Mouse (Mus musculus): ENCODE measurements around the gene Hip1r. TPM values are rescaled to one million over a fixed set of nuclear protein-coding genes. Genes with fewer than 3 reads are reported as not detected.

The Hip1r gene
- total RNA-seq, 2 experiments from 2014 or later = 48.8 to 51.3 TPM

DNA sequence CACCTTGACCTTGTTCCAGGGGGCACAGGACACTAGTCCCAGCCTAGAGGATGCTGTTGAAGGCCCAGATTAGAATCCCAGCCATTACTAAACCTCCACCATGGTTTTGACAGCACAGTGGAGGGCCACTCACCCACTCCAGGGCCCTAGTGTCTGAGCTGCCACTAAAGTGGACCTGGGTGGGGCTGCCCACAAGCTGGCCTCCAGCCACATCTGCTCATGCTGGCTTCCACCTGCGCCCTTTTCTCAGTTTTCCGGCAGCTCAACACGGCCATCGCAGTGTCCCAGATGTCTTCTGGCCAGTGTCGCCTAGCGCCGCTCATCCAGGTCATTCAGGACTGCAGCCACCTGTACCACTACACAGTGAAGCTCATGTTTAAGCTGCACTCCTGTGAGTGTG, 21.0 kb downstream of the Hip1r start:
- DNase-seq (ENCODE audit: extremely low spot score in 1 of 2, low spot score in 1 of 2) = no peak

DNA sequence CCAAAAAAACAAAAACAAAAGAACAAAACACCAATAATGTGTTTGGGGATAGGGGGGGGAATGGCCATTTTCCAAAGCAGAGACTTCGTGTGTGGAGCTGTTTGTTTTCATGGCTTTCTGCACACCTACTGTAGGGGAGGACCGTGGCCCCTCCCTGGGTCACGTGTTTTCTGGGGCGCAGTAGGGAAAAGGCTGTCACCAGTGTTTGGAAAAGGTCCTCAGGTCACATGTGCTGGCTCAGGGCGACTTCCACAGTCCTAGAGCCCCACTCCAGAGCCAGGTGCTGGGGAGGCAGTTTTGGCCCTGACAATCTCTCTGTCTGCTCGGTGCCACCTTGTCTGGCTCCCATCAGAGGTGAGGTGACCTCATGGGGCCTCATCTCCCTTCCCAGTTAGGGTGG, 22.0 kb downstream of the Hip1r start:
- DNase-seq (ENCODE audit: extremely low spot score in 1 of 2, low spot score in 1 of 2) = no peak

DNA sequence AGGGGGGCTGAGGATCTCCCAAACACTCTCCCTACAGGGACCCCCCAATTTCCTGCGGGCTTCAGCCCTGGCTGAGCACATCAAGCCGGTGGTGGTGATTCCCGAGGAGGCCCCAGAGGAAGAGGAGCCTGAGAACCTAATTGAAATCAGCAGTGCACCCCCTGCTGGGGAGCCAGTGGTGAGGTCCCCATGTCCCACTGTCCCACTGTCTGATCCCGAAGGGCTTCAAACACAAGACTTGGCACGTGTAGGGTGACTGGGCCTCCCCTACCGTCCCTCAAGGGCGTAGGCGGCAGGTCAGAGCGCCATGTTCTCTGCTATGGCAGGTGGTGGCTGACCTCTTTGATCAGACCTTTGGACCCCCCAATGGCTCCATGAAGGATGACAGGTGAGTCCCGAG, 22.8 kb downstream of the Hip1r start:
- peak in 1 of 2 experiments; percentile 62 for DNase-seq (ENCODE audit: extremely low spot score in 1 of 2, low spot score in 1 of 2)

GRCm38 (mm10) chr5:123996695-123997094, 23.3 kb downstream of the Hip1r start:
- DNase-seq (ENCODE audit: extremely low spot score in 1 of 2, low spot score in 1 of 2) = no peak

DNA sequence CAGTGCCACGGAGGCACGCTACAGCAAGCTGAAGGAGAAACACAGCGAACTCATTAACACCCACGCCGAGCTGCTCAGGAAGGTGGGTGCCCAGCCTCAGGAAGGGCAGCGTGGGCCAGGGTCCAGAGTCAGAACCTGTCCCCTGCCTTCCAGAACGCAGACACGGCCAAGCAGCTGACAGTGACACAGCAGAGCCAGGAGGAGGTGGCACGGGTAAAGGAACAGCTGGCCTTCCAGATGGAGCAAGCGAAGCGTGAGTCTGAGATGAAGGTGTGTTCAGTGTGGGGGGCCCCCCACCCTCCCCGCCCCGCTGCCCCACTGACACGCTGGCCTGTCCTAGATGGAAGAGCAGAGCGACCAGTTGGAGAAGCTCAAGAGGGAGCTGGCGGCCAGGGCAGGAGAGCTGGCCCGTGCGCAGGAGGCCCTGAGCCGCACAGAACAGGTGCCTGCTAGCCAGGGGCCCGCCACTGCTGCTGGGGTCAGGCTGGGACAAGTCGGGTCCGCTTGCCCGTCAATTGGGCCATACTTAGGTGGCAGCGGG, 23.9 kb downstream of the Hip1r start:
- no peak for DNase-seq (ENCODE audit: extremely low spot score in 1 of 2, low spot score in 1 of 2)

- DNase-seq (ENCODE audit: extremely low spot score in 1 of 2, low spot score in 1 of 2) = no peak
These were observed 24.4 kb downstream of the Hip1r start for GRCm38 (mm10) chr5:123997811-123998210.

DNA sequence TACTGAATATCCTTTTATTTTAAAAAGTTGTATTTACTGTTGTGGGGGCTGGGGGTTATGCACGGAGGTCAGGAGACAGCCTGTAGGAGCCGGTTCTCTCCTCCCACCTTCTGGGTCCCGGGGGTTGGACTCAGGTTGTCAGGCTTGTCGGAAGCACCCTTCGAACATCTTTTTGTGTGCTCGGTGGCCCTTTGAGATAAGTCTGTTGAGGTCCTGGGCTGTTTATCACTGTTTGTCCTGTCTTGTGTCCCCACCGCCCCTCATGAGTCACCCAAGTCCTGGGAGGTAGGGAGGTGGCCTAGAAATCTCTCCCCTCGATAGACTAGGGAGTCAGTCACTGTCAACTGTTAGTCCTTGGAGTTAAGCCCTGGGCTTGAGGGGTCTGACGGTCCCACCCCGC, 24.9 kb downstream of the Hip1r start:
- DNase-seq (ENCODE audit: extremely low spot score in 1 of 2, low spot score in 1 of 2) = no peak

DNA sequence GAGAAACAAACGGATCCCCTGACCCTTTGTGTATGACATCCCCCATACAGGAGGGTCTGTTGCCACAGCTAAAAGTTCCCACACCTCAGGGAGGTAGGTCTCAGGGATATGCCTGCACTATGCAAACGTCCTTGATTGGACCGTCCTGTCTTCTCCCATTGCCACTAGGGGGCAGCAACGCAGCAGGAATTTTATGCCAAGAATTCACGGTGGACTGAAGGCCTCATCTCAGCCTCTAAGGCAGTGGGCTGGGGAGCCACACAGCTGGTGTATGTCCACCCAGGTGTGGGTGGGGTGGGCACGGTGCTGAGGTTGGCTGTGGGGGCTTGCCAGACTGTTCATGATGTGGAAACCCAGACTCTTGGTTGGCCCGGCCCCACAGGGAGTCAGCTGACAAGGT, 27.4 kb downstream of the Hip1r start:
- DNase-seq (ENCODE audit: extremely low spot score in 1 of 2, low spot score in 1 of 2) = peak; percentile 90 to 99

- DNase-seq (ENCODE audit: extremely low spot score in 1 of 2, low spot score in 1 of 2) = no peak
These were observed 27.8 kb downstream of the Hip1r start for GRCm38 (mm10) chr5:124001274-124001673.

DNA sequence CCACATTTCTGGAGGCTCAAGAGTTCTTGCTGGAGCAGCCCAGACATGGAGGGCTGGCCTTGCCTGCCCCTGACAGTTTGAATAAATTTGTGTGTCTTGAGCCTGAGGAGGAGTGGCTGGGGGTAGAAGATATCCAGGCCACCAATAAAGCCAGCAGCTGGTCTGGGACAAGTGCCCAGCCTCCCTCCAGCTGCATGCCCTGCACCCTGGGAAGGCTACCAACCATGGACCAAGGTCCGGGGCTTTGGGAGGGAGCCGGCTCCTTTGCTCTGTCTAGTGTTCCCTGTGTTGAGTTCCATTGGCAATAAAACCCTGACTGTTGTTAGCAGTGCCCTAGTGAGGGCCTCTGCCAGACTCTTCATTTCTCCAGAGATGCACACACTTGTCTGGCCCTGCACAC, 29.4 kb downstream of the Hip1r start:
- DNase-seq (ENCODE audit: extremely low spot score in 1 of 2, low spot score in 1 of 2) = no peak

GRCm38 (mm10) chr5:124003375-124003774, 29.9 kb downstream of the Hip1r start:
- no peak for DNase-seq (ENCODE audit: extremely low spot score in 1 of 2, low spot score in 1 of 2)

- DNase-seq (ENCODE audit: extremely low spot score in 1 of 2, low spot score in 1 of 2) = no peak
These were observed 31.1 kb downstream of the Hip1r start for GRCm38 (mm10) chr5:124004356-124005150.

- DNase-seq (ENCODE audit: extremely low spot score in 1 of 2, low spot score in 1 of 2) = no peak
These were observed 31.7 kb downstream of the Hip1r start for GRCm38 (mm10) chr5:124005151-124005500.

GRCm38 (mm10) chr5:124005591-124005990, 32.2 kb downstream of the Hip1r start:
- DNase-seq (ENCODE audit: extremely low spot score in 1 of 2, low spot score in 1 of 2) = no peak

DNA sequence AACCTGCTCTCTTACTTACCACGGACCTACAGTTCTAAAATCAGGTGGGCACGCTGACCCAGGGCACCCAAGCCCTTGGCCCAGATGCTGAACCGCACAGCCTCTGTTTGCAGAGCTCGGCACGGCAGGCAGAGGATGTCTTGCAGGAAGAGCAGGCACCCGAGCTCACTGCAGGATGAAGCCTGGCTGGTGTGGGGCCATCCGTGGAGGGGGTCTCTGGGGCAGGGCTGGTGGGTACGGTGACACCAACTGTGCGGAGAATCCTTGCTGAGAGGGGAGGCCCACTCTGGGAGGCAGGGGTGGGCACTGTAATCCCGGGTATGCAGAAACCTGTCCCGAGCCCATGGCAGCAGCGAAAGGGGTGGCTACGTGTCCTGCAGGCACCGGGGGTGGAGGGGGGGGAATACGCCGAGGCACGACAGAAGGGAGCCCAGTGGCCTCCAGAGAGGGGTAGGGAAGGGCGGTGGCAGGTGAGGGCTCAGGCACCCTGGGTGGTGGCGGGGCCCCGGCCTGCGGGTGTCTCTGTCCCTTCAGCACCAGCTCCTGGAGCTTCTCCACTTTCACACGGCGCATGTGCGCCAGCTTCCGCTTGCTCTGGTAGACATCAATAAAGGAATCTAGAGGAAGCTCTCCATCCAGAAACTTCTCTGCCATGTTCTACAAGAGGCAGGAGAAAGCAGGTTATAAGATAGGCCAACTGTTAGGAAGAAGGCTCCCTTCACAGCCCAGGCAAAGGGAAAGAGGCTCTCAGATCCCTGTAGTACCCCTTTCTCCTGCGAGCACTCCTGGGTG, 32.9 kb downstream of the Hip1r start:
- DNase-seq (ENCODE audit: extremely low spot score in 1 of 2, low spot score in 1 of 2) = no peak

DNA sequence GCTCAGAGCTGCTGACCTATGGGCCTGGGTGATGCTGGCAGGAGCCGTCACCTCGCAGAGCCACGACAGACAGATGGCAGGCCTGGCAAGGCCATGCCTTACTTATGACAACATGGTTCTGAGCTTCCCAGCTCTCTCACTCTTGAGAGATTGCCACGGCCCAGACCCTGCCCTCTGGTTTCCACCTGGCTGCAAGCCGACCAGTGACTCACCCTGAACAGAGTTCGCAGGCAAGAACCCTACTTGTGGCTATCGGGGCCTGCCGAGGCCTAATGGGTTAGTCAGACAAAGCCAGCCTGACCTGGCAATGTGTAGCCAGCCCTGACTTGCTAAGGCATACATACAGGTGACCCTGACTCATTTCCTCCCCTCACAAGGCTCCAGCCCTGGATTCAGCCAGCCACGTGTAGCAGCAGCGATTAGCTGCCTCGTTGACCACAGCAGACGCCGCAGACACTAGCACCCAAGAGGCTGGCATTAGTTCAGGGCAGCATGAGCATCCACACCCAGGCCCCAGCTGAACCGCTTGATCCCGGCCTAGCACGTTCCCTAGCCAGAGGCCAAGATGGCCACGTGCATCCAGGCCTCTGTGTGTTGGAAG, 33.6 kb downstream of the Hip1r start:
- no peak for DNase-seq (ENCODE audit: extremely low spot score in 1 of 2, low spot score in 1 of 2)

DNA sequence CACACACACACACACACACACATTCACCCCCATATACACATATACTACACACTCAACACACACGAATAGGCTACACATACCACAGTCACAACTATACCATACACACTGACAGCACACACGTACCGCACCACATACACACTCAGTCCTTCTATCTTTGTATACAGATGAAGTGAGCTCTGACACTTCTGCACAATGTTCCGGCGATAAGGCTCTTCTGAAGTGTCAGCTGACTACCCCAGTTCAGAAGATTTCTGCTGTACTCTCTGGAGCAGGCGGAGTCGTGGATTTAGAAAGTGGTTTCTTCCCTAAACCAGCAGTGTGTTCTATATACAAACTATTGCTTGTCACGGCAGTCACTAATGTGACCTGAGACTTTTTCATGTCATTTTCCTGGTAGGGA, 36.6 kb downstream of the Hip1r start:
- no peak for DNase-seq (ENCODE audit: extremely low spot score in 1 of 2, low spot score in 1 of 2)

DNA sequence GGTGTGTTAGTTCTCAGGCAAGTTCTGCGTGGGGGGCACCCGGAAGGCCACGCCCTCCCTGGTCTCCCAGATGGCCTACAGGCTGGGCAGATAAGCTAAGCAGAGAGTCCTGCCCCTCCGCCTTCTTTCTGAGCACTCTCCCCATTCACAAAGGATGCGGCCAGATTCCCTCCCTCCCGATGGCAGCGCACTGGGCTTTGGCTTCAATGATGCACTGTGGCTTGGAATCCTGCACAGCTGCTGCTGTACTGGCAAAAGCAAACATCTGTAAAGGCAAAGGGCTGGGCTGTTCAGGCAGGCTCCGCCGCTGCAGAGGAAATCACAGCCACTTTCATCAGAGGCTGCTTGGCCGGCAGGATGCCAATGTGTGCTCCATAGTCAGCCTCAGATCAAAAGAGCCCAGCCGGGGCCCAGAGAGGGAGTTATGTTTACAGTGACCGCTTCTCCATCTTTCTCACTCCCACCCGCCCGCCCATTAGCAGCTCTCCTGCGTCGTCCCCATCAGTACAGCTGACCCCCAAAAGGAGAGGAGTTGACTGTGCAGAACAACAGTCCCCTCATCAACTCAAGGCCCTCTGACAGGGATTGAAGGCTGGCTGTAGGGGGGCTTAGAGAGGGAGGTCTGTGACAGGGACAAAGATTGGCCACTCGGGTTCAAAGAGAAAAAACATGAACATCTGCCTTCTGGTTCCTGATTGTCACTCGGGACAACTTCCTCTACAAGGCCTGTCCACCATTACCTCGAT, 37.7 kb downstream of the Hip1r start:
- DNase-seq (ENCODE audit: extremely low spot score in 1 of 2, low spot score in 1 of 2) = peak in 1 of 2 experiments; percentile 57

- DNase-seq (ENCODE audit: extremely low spot score in 1 of 2, low spot score in 1 of 2) = no peak
These were observed 38.5 kb downstream of the Hip1r start for GRCm38 (mm10) chr5:124011927-124012326.

- no peak for DNase-seq (ENCODE audit: extremely low spot score in 1 of 2, low spot score in 1 of 2)
These were observed 39.5 kb downstream of the Hip1r start for GRCm38 (mm10) chr5:124012885-124013284.

Measured in layer of hippocampus, postnatal 25 days (tissue).